Mouse (Mus musculus) midbrain, embryonic 13.5 days (tissue): ENCODE data around the gene Gse1. TPM values are rescaled to one million over a fixed set of nuclear protein-coding genes. Genes with fewer than 3 reads are reported as not detected.
"Not testable (repeated sequence)": the region's sequence is repeated elsewhere in the genome, so short reads cannot be mapped to it uniquely, and the experiment has no call there.

Experiments used
- ATAC-seq: fragments of 200-750 bp; cut with Nextera tagmentation; 2 replicates; pipeline ENCODE4 v1.8.0; 2017; ENCODE audit warnings: mild to moderate bottlenecking, moderate TSS enrichment, moderate library complexity
- H3K27ac ChIP-seq: fragments of 300-500 bp; sonication (generic); 2 replicates; pipeline ENCODE4 v1.5.1; 2015; ENCODE audit warnings: inconsistent platforms, mild to moderate bottlenecking, moderate library complexity
- H3K27me3 ChIP-seq: fragments of 300-500 bp; sonication (generic); 2 replicates; pipeline ENCODE4 v1.6.1; 2015; ENCODE audit warnings: mild to moderate bottlenecking, inconsistent platforms
- H3K36me3 ChIP-seq: fragments of 300-500 bp; sonication (generic); 2 replicates; pipeline ENCODE4 v1.6.1; 2015; ENCODE audit warnings: mild to moderate bottlenecking, inconsistent platforms
- H3K4me1 ChIP-seq: fragments of 300-500 bp; sonication (generic); replicated peaks from 2 replicates; pipeline ENCODE4 v1.6.1; 2015; ENCODE audit warnings: inconsistent platforms
- H3K4me2 ChIP-seq: fragments of 300-500 bp; sonication (generic); replicated peaks from 2 replicates; pipeline ENCODE4 v1.6.1; 2015; ENCODE audit warnings: moderate library complexity, mild to moderate bottlenecking, inconsistent platforms
- H3K4me3 ChIP-seq: fragments of 300-500 bp; sonication (generic); replicated peaks from 2 replicates; pipeline ENCODE4 v1.5.1; 2015; ENCODE audit warnings: mild to moderate bottlenecking, inconsistent platforms
- H3K9ac ChIP-seq: fragments of 300-500 bp; sonication (generic); replicated peaks from 2 replicates; pipeline ENCODE4 v1.6.1; 2015; ENCODE audit warnings: mild to moderate bottlenecking, inconsistent platforms
- H3K9me3 ChIP-seq: fragments of 300-500 bp; sonication (generic); 2 replicates; pipeline ENCODE4 v1.6.1; 2016; ENCODE audit warnings: mild to moderate bottlenecking, inconsistent platforms
- WGBS: fragments of 180-500 bp; shearing (Covaris S2); methylation state at CpG from one replicate; pipeline ENCODE4 v1.1.7; 2015; 5-methylcytosine and 5-hydroxymethylcytosine counted together
- polyA plus RNA-seq: library from polyadenylated mRNA; unstranded; fragments of >200 nt; fragmentation: Nextera tagmentation; extraction: Ambion mirVana; gene quantifications from 2 replicates; pipeline ENCODE4 v1.2.1, GENCODE M21; 2015

The Gse1 gene
- polyA plus RNA-seq, 1 experiment from 2014 or later, result 22.5 TPM

- peak; percentile 72 for ATAC-seq
- H3K36me3 ChIP-seq, result no peaks in the 10 kb centered on the region
- H3K4me2 ChIP-seq, result 0 out of 2 replicates have a peak overlapping the region, but pooled peaks have one; percentile 12
- H3K4me1 ChIP-seq, result peaks cover 85% of the 10 kb centered on the region
- no peak overlapping the region for H3K4me3 ChIP-seq
- H3K9me3 ChIP-seq, result no peaks in the 10 kb centered on the region
- H3K27ac ChIP-seq, result peak overlapping the region; percentile 87
- 45% methylated on average over 21 of the region's 21 CpGs for WGBS
- no peaks in the 10 kb centered on the region for H3K27me3 ChIP-seq
- H3K9ac ChIP-seq, result peak overlapping the region; percentile 40; the same call in 1 of the 2 replicates
Measured at GRCm38 (mm10) chr8:120347734-120348341, 119.6 kb downstream of the Gse1 start.

- 18% methylated on average over 11 of the region's 11 CpGs for WGBS
- peaks cover 85% of the 10 kb centered on the region for H3K4me1 ChIP-seq
- H3K36me3 ChIP-seq, result no peaks in the 10 kb centered on the region
- no peak overlapping the region for H3K4me3 ChIP-seq
- peak overlapping the region; percentile 87 for H3K27ac ChIP-seq
- H3K4me2 ChIP-seq, result no peak overlapping the region
- H3K9ac ChIP-seq, result 0 out of 2 replicates have a peak overlapping the region, but pooled peaks have one; percentile 20
- no peak for ATAC-seq
- H3K9me3 ChIP-seq, result no peaks in the 10 kb centered on the region
- peaks cover 1% of the 10 kb centered on the region; the same call in 1 of the 2 replicates for H3K27me3 ChIP-seq
Measured at GRCm38 (mm10) chr8:120348922-120349321, 120.7 kb downstream of the Gse1 start.

- Histone ChIP-seq H3K4me1 (peaks cover 81% of the 10 kb centered on the region), H3K36me3 (no peaks in the 10 kb centered on the region), H3K27ac (no peak overlapping the region; the same call in 1 of the 2 replicates), H3K9me3 (no peaks in the 10 kb centered on the region), H3K9ac (0 out of 2 replicates have a peak overlapping the region, but pooled peaks have one; percentile 3), H3K27me3 (peaks cover 8% of the 10 kb centered on the region; the same call in 1 of the 2 replicates), H3K4me3 (no peak overlapping the region), H3K4me2 (no peak overlapping the region)
- no peak for ATAC-seq
- WGBS, result 68% methylated on average over 7 of the region's 7 CpGs
Measured at GRCm38 (mm10) chr8:120351332-120352071, 123.2 kb downstream of the Gse1 start.

GRCm38 (mm10) chr8:120352096-120352495, 123.8 kb downstream of the Gse1 start:
- no peak overlapping the region; the same call in 1 of the 2 replicates for H3K27ac ChIP-seq
- H3K9me3 ChIP-seq, result no peaks in the 10 kb centered on the region
- no peaks in the 10 kb centered on the region for H3K36me3 ChIP-seq
- H3K9ac ChIP-seq, result 0 out of 2 replicates have a peak overlapping the region, but pooled peaks have one; percentile 3
- H3K4me2 ChIP-seq, result no peak overlapping the region
- peaks cover 82% of the 10 kb centered on the region for H3K4me1 ChIP-seq
- WGBS, result 64% methylated on average over 10 of the region's 10 CpGs
- no peak overlapping the region for H3K4me3 ChIP-seq
- ATAC-seq, result no peak
- H3K27me3 ChIP-seq, result peaks cover 8% of the 10 kb centered on the region; the same call in 1 of the 2 replicates

GRCm38 (mm10) chr8:120356067-120356466, 127.8 kb downstream of the Gse1 start:
- 35% methylated on average over 9 of the region's 9 CpGs for WGBS
- ATAC-seq, result peak; percentile 31; the same call in 1 of the 2 replicates
- peaks cover 8% of the 10 kb centered on the region; the same call in 1 of the 2 replicates for H3K27me3 ChIP-seq

GRCm38 (mm10) chr8:120357504-120357903, 129.2 kb downstream of the Gse1 start:
- H3K9me3 ChIP-seq, result no peaks in the 10 kb centered on the region
- H3K9ac ChIP-seq, result no peak overlapping the region
- no peak overlapping the region for H3K4me2 ChIP-seq
- H3K27me3 ChIP-seq, result peaks cover 8% of the 10 kb centered on the region; the same call in 1 of the 2 replicates
- no peaks in the 10 kb centered on the region for H3K36me3 ChIP-seq
- H3K4me3 ChIP-seq, result no peak overlapping the region
- peaks cover 71% of the 10 kb centered on the region for H3K4me1 ChIP-seq
- H3K27ac ChIP-seq, result no peak overlapping the region
- ATAC-seq, result no peak
- WGBS, result 60% methylated on average over 6 of the region's 6 CpGs

More at GRCm38 (mm10) chr8:120356067-120356466, 127.8 kb downstream of the Gse1 start:
- no peak overlapping the region for H3K9ac ChIP-seq
- no peaks in the 10 kb centered on the region for H3K9me3 ChIP-seq
- peaks cover 77% of the 10 kb centered on the region for H3K4me1 ChIP-seq
- no peak overlapping the region for H3K4me3 ChIP-seq
- no peak overlapping the region for H3K4me2 ChIP-seq
- no peaks in the 10 kb centered on the region for H3K36me3 ChIP-seq
- H3K27ac ChIP-seq, result peak overlapping the region; percentile 59

- H3K4me1 ChIP-seq, result peaks cover 50% of the 10 kb centered on the region
Measured at GRCm38 (mm10) chr8:120361301-120361700, 133.0 kb downstream of the Gse1 start.

GRCm38 (mm10) chr8:120363552-120364071, 135.4 kb downstream of the Gse1 start:
- ATAC-seq, result no peak
- no peak overlapping the region for H3K4me3 ChIP-seq
- no peak overlapping the region for H3K4me2 ChIP-seq
- H3K9ac ChIP-seq, result no peak overlapping the region
- H3K27me3 ChIP-seq, result no peaks in the 10 kb centered on the region; the same call in 1 of the 2 replicates
- H3K36me3 ChIP-seq, result no peaks in the 10 kb centered on the region
- no peaks in the 10 kb centered on the region for H3K9me3 ChIP-seq
- H3K4me1 ChIP-seq, result peaks cover 37% of the 10 kb centered on the region
- H3K27ac ChIP-seq, result no peak overlapping the region
- WGBS, result 63% methylated on average over 10 of the region's 10 CpGs

More at GRCm38 (mm10) chr8:120361301-120361700, 133.0 kb downstream of the Gse1 start:
- Histone ChIP-seq H3K36me3 (no peaks in the 10 kb centered on the region), H3K4me2 (no peak overlapping the region), H3K9ac (no peak overlapping the region), H3K4me3 (no peak overlapping the region), H3K27ac (no peak overlapping the region), H3K27me3 (no peaks in the 10 kb centered on the region), H3K9me3 (no peaks in the 10 kb centered on the region)
- WGBS, result 75% methylated on average over 8 of the region's 8 CpGs
- no peak for ATAC-seq

DNA sequence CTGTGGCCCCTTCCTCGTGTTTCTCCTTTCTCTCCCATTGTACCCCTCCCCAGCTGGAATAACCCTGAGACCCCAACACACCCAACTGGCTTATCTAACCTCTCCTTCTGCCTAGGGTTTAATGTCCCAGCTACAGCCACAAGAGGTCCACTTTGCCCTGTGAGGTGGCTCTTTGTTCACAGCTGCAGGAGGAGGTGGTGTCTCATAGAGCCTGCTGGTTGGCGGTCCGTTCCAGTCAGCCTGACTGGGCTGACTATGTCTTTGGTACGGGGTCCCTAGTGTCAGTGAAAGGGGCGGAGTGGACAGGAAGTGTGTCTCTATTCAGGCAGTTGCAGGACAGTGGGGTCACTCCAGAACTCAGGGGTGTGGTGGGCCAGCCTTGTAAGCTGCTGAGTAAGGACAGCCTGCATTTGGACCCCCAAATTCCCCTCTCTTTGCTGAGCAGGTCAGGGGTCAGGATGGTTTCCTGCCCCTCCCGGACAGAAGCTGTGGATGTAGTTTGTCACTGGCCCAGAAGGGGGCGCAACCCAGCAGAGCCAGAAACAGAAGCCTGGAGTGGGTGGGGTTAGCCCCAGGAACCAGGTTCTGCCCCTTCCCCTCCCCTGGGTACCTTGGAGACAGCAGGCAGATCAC, 136.0 kb downstream of the Gse1 start:
- WGBS, result 46% methylated on average over 7 of the region's 7 CpGs
- peaks cover 43% of the 10 kb centered on the region for H3K4me1 ChIP-seq
- no peak overlapping the region for H3K4me3 ChIP-seq
- H3K27ac ChIP-seq, result no peak overlapping the region
- no peaks in the 10 kb centered on the region; the same call in 1 of the 2 replicates for H3K27me3 ChIP-seq
- no peaks in the 10 kb centered on the region for H3K9me3 ChIP-seq
- no peak for ATAC-seq
- H3K36me3 ChIP-seq, result no peaks in the 10 kb centered on the region
- H3K4me2 ChIP-seq, result no peak overlapping the region
- no peak overlapping the region for H3K9ac ChIP-seq

DNA sequence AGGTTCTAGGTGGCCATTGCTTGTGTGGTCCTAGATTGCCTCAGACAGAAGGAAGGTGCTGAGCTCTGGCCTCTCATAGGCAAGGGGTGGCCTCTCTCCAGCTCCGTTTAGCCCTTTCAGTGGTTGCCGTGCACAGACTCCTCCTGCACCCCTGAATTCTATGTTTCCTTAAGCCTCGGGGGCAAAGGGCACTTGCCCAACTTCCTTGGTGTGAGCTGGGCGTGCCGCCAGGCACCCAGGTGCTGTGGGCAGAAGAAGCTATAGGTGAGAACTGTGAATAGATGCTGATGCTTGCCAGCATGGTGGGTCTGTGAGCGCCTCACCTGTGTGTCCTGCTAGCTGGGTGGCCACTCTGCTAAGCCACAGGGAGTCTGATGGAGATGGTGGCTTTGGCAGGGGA, 138.6 kb downstream of the Gse1 start:
- H3K9ac ChIP-seq, result no peak overlapping the region
- H3K9me3 ChIP-seq, result no peaks in the 10 kb centered on the region
- 87% methylated on average over 6 of the region's 6 CpGs for WGBS
- H3K36me3 ChIP-seq, result no peaks in the 10 kb centered on the region
- peaks cover 37% of the 10 kb centered on the region for H3K4me1 ChIP-seq
- H3K27ac ChIP-seq, result no peak overlapping the region
- no peak for ATAC-seq
- H3K4me3 ChIP-seq, result no peak overlapping the region
- no peaks in the 10 kb centered on the region; the same call in 1 of the 2 replicates for H3K27me3 ChIP-seq
- no peak overlapping the region for H3K4me2 ChIP-seq

DNA sequence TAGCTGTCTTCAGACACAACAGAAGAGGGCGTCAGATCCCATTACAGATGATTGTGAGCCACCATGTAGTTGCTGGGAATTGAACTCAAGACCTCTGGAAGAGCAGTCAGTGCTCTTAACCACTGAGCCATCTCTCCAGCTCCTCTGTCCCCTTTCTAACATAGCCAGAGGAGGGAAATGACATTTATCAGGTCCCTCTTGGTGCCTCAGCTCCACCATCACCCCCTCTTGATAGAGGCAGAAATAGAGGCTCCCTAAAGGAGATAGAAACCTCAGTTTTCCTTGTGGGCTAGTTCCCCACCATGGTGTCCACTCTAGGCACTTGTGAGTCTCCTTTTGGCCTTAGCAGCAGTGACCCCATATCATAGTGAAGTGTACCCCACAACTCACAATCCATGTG, 139.9 kb downstream of the Gse1 start:
- H3K36me3 ChIP-seq, H3K4me2 ChIP-seq, H3K9me3 ChIP-seq, H3K27me3 ChIP-seq, H3K4me3 ChIP-seq, H3K9ac ChIP-seq, ATAC-seq: not testable (repeated sequence)
- Histone ChIP-seq H3K27ac (0 out of 2 replicates have a peak overlapping the region, but pooled peaks have one; percentile 27), H3K4me1 (peaks cover 45% of the 10 kb centered on the region)
- WGBS, result 90% methylated on average over 1 of the region's 1 CpGs
